Mouse (Mus musculus) gastrocnemius, postnatal 36 days (tissue): ENCODE measurements around the gene Add2. TPM values are rescaled to one million over a fixed set of nuclear protein-coding genes. Genes with fewer than 3 reads are reported as not detected.

Source experiments
- DNase-seq, 2 experiments: peaks; one replicate each; pipeline ENCODE4 v3.0.0; 2022
- intact Hi-C: fragments of 180-260 bp; cut with DNase I; formaldehyde crosslinking; loops from one replicate; pipeline ENCODE4 v1.15.1; 2025
- total RNA-seq, 2 experiments: library from RNA; stranded (reverse); gene quantifications; 2 replicates each; pipeline ENCODE4 v1.2.3; 2021

Add2 gene
- total RNA-seq, 2 experiments from 2014 or later: 0.05 TPM; not detected in 1

- intact Hi-C loops: no loop called here
- DNase-seq: no peak
Measured at GRCm38 (mm10) chr6:86076525-86076924, 48.0 kb downstream of the Add2 start.

- intact Hi-C loops: no loop called here
- DNase-seq: no peak
Measured at GRCm38 (mm10) chr6:86077880-86078279, 49.4 kb downstream of the Add2 start.

GRCm38 (mm10) chr6:86078361-86079010, 50.0 kb downstream of the Add2 start:
- intact Hi-C loops: no loop called here
- no peak for DNase-seq

GRCm38 (mm10) chr6:86079323-86079722, 50.8 kb downstream of the Add2 start:
- intact Hi-C loops: no loop called here
- DNase-seq: no peak

GRCm38 (mm10) chr6:86085518-86085917, 57.0 kb downstream of the Add2 start:
- no peak for DNase-seq
- intact Hi-C loops: loop anchor here (5.0 kb wide), 1 partner anchor 78 kb away; no protein-coding TSS in a partner anchor

GRCm38 (mm10) chr6:86086851-86087571, 58.5 kb downstream of the Add2 start:
- intact Hi-C loops: loop anchor here (5.0 kb wide), 1 partner anchor 80 kb away; no protein-coding TSS in a partner anchor
- DNase-seq: peak; percentile 22 to 28

- intact Hi-C loops: loop anchor here (5.0 kb wide), 1 partner anchor 81 kb away; no protein-coding TSS in a partner anchor
- no peak for DNase-seq
Measured at GRCm38 (mm10) chr6:86087813-86088212, 59.3 kb downstream of the Add2 start.

GRCm38 (mm10) chr6:86094202-86094838, 65.8 kb downstream of the Add2 start:
- DNase-seq: no peak

GRCm38 (mm10) chr6:86095518-86095917, 67.0 kb downstream of the Add2 start:
- intact Hi-C loops: no loop called here
- no peak for DNase-seq

More at GRCm38 (mm10) chr6:86094202-86094838, 65.8 kb downstream of the Add2 start:
- intact Hi-C loops: no loop called here

- DNase-seq: no peak
- intact Hi-C loops: no loop called here
Measured at GRCm38 (mm10) chr6:86096733-86097132, 68.3 kb downstream of the Add2 start.

- intact Hi-C loops: no loop called here
- no peak for DNase-seq
Measured at GRCm38 (mm10) chr6:86097155-86097554, 68.7 kb downstream of the Add2 start.

- DNase-seq: no peak
- intact Hi-C loops: no loop called here
Measured at GRCm38 (mm10) chr6:86099003-86099402, 70.5 kb downstream of the Add2 start.

GRCm38 (mm10) chr6:86101451-86101850, 73.0 kb downstream of the Add2 start:
- intact Hi-C loops: no loop called here

GRCm38 (mm10) chr6:86102874-86103273, 74.4 kb downstream of the Add2 start:
- DNase-seq: no peak
- intact Hi-C loops: no loop called here

More at GRCm38 (mm10) chr6:86101451-86101850, 73.0 kb downstream of the Add2 start:
- no peak for DNase-seq

GRCm38 (mm10) chr6:86103614-86104013, 75.1 kb downstream of the Add2 start:
- DNase-seq: no peak
- intact Hi-C loops: no loop called here

GRCm38 (mm10) chr6:86104719-86105118, 76.2 kb downstream of the Add2 start:
- intact Hi-C loops: no loop called here
- DNase-seq: no peak

- DNase-seq: no peak
- intact Hi-C loops: no loop called here
Measured at GRCm38 (mm10) chr6:86106045-86106444, 77.6 kb downstream of the Add2 start.

GRCm38 (mm10) chr6:86107101-86107500, 78.6 kb downstream of the Add2 start:
- intact Hi-C loops: no loop called here
- no peak for DNase-seq

GRCm38 (mm10) chr6:86115843-86116242, 87.4 kb downstream of the Add2 start:
- intact Hi-C loops: no loop called here
- no peak for DNase-seq

GRCm38 (mm10) chr6:86123057-86123456, 94.6 kb downstream of the Add2 start:
- no peak for DNase-seq
- intact Hi-C loops: no loop called here

- DNase-seq: no peak
- intact Hi-C loops: loop anchor here (5.0 kb wide), 1 partner anchor 237 kb away; no protein-coding TSS in a partner anchor
Measured at GRCm38 (mm10) chr6:86125761-86126160, 97.3 kb downstream of the Add2 start.
